Mouse (Mus musculus) hindbrain, embryonic 16.5 days (tissue): ENCODE measurements around the gene Glrx. TPM values are rescaled to one million over a fixed set of nuclear protein-coding genes. Genes with fewer than 3 reads are reported as not detected.
"Not testable (repeated sequence)": the region's sequence is repeated elsewhere in the genome, so short reads cannot be mapped to it uniquely, and the experiment has no call there.

Experiments used
- ATAC-seq: fragments of 200-750 bp; cut with Nextera tagmentation; 2 replicates; pipeline ENCODE4 v1.8.0; 2017; ENCODE audit warnings: moderate TSS enrichment, moderate library complexity
- H3K27ac ChIP-seq: fragments of 300-500 bp; sonication (generic); 2 replicates; pipeline ENCODE4 v1.5.1; 2014; ENCODE audit warnings: low read depth, mild to moderate bottlenecking, control low read depth, low read length, moderate library complexity
- H3K27me3 ChIP-seq: fragments of 300-500 bp; sonication (generic); replicated peaks from 2 replicates; pipeline ENCODE4 v1.6.1; 2014; ENCODE audit warnings: low read length; ENCODE audit not compliant: control insufficient read depth, insufficient read depth
- H3K36me3 ChIP-seq: fragments of 300-500 bp; sonication (generic); 2 replicates; pipeline ENCODE4 v1.6.1; 2014; ENCODE audit warnings: mild to moderate bottlenecking, low read length, moderate library complexity, mixed read lengths; ENCODE audit not compliant: control insufficient read depth, insufficient read depth
- H3K4me1 ChIP-seq: fragments of 300-500 bp; sonication (generic); 2 replicates; pipeline ENCODE4 v1.6.1; 2014; ENCODE audit warnings: low read depth, low read length; ENCODE audit not compliant: control insufficient read depth, insufficient read depth
- H3K4me2 ChIP-seq: fragments of 300-500 bp; sonication (generic); 2 replicates; pipeline ENCODE4 v1.6.1; 2014; ENCODE audit warnings: mild to moderate bottlenecking, low read length, control low read depth, moderate library complexity
- H3K4me3 ChIP-seq: fragments of 300-500 bp; sonication (generic); 2 replicates; pipeline ENCODE4 v1.5.1; 2014; ENCODE audit warnings: mild to moderate bottlenecking, low read length, control low read depth, moderate library complexity
- H3K9ac ChIP-seq: fragments of 300-500 bp; sonication (generic); 2 replicates; pipeline ENCODE4 v1.6.1; 2014; ENCODE audit warnings: low read depth, mild to moderate bottlenecking, control low read depth, low read length, moderate library complexity
- H3K9me3 ChIP-seq: fragments of 300-500 bp; sonication (generic); 2 replicates; pipeline ENCODE4 v1.6.1; 2014; ENCODE audit warnings: mild to moderate bottlenecking, low read length, moderate library complexity; ENCODE audit not compliant: control insufficient read depth
- WGBS: fragments of 180-500 bp; shearing (Covaris S2); extraction: QIAGEN DNeasy Blood & Tissue Kit; methylation state at CpG from one replicate; pipeline ENCODE4 v1.1.7; 2014; 5-methylcytosine and 5-hydroxymethylcytosine counted together
- polyA plus RNA-seq: library from polyadenylated mRNA; unstranded; fragments of >200 nt; fragmentation: Nextera tagmentation; extraction: Ambion mirVana; gene quantifications from 2 replicates; pipeline ENCODE4 v1.2.1, GENCODE M21; 2015

The Glrx gene
- polyA plus RNA-seq, 1 experiment from 2014 or later, result 91.4 TPM

DNA sequence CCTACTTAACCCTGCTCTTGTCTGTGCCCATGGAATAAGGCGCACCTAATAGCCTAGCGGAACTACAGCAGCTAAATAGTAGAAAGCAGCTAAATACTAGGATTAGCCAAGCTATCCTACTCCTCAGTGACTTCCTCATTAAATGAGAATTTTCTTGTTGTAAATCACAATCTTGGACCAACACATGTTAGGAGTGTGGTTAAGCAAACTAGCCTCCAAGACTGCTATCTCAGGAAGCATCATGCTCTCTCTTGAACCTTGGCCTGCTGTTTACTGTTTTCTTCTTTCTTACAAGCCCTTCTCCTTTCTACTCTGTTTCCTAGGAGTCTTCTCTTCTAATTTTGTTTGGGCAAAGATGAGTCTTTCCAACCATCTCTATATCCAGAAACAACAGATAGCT, 22.5 kb upstream of the Glrx start:
- Histone ChIP-seq H3K9me3 (no peaks in the 10 kb centered on the region), H3K4me3 (no peak overlapping the region), H3K4me2 (no peak overlapping the region), H3K27me3 (no peaks in the 10 kb centered on the region), H3K9ac (no peak overlapping the region), H3K27ac (no peak overlapping the region), H3K4me1 (no peaks in the 10 kb centered on the region), H3K36me3 (no peaks in the 10 kb centered on the region)
- ATAC-seq, result no peak
- 96% methylated on average over 2 of the region's 2 CpGs for WGBS

DNA sequence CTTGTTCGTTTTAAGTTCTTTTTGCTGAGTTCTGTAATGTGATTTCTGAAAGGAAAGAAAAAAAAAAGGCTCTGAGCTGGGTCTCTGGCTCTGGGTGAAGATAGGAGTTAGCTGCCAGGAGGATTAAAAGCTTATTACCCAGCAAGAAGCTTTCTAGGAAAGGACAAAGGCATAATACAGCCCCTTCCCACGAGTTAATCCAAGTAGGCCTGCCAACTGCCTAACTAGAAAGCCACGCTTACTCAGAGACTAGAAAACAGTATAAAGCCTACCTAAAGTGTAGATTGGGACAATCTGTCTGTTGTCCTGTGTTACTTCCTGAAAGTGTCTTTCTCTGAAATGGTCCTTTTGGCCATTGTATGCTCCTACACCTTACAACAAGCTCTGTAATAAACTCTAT, 21.2 kb upstream of the Glrx start:
- H3K4me2 ChIP-seq, result no peak overlapping the region
- no peaks in the 10 kb centered on the region for H3K9me3 ChIP-seq
- no peaks in the 10 kb centered on the region for H3K27me3 ChIP-seq
- H3K9ac ChIP-seq, result no peak overlapping the region
- H3K4me1 ChIP-seq, result no peaks in the 10 kb centered on the region
- WGBS, result 50% methylated on average over 3 of the region's 3 CpGs
- no peak for ATAC-seq
- H3K36me3 ChIP-seq, result no peaks in the 10 kb centered on the region
- H3K27ac ChIP-seq, result no peak overlapping the region
- no peak overlapping the region for H3K4me3 ChIP-seq

DNA sequence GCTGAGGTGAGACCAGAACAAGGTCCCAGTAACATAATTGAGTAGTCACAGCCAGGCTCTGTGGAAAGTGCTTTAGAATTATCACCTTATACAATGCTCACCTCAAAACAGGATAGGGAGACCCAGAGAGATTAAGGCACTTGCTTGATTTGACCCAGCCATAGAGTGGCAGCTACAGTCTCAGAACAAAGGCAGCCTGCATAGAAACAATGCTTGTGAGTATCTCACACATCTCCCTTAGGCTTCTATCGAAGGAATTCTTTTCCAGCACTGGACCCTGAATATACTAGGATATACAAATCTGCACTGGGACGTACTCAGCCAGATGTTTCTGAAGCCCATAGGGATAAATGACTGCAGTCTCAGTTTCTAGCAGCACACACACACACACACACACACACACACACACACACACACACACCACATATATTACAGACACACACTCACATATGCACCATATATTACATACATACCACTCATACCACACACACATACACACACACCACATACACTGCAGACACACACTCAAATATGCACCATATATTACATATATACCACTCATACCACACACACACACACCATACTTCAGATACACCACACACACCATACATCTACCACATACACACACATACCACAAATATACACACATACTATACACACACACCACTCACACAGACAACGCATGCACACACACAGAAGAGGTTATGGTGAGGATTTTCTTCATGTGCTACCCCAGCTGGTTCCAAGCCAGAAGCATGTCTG, 20.5 kb upstream of the Glrx start:
- 78% methylated on average over 3 of the region's 3 CpGs for WGBS
- ATAC-seq, result no peak
- no peak overlapping the region for H3K27ac ChIP-seq

DNA sequence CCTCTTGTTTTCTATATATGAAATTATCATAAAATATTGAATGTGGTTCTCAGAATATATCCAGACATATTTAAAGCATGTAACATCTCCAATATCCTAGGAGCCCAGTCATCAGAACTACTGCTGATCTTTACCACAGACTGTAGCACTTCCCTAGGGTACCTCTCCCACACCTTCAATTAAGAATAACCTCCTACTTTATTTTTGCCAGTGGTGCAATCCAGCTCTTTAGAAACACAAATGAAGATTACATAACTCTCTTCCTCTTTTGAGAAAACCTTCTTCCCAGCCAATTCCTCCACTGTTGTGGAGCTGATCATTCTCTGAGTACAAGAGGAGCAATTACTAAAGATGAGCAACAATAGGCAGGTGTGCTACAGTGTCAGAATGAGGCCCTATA, 19.8 kb upstream of the Glrx start:
- H3K9ac ChIP-seq, result no peak overlapping the region
- no peaks in the 10 kb centered on the region for H3K4me1 ChIP-seq
- no peak overlapping the region for H3K4me2 ChIP-seq
- no peaks in the 10 kb centered on the region for H3K27me3 ChIP-seq
- ATAC-seq, result no peak
- H3K27ac ChIP-seq, result no peak overlapping the region
- no peaks in the 10 kb centered on the region for H3K36me3 ChIP-seq
- H3K9me3 ChIP-seq, result no peaks in the 10 kb centered on the region
- no peak overlapping the region for H3K4me3 ChIP-seq

More for the DNA sequence above, 20.5 kb upstream of the Glrx start:
- H3K27me3 ChIP-seq, result no peaks in the 10 kb centered on the region
- H3K9me3 ChIP-seq, result no peaks in the 10 kb centered on the region
- no peak overlapping the region for H3K4me3 ChIP-seq
- no peaks in the 10 kb centered on the region for H3K4me1 ChIP-seq
- no peaks in the 10 kb centered on the region for H3K36me3 ChIP-seq
- no peak overlapping the region for H3K4me2 ChIP-seq
- no peak overlapping the region for H3K9ac ChIP-seq

DNA sequence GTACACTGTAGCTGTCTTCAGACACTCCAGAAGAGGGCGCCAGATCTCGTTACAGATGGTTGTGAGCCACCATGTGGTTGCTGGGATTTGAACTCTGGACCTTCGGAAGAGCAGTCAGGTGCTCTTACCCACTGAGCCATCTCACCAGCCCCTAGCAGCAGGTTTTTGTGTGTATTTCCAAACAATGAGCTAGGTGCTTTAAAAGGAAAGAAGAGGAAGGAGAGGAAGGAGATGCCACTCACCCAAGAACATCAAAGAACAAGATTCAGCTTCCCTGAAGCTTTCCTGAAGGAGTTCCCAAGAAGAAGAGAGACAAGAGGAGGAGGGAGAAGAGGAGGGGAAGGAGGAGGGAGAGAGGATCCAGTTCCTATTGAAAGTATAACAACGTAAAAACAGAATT, 17.3 kb upstream of the Glrx start:
- 79% methylated on average over 3 of the region's 4 CpGs for WGBS
- H3K27ac ChIP-seq, H3K4me2 ChIP-seq, H3K36me3 ChIP-seq, H3K9me3 ChIP-seq, H3K4me1 ChIP-seq, H3K27me3 ChIP-seq, H3K4me3 ChIP-seq, ATAC-seq, H3K9ac ChIP-seq: not testable (repeated sequence)

DNA sequence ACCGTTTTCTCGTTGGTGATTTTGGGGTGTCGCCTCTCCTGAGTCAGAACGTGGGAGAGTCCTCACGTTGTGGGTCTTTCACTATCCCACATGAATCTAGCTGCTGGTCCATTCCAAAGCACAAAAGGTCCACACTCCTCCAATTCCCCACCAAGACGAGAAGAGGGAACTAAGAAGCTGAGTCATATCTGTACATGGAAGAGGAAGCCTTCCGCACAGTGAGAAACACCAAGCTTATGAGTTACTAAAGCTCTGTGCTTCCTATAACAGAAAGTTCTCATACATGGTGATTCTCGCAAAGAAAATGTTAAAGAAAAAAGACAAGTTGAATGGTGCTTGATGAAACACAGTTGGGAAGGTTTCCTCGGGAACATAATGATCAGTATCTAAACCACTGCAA, 16.5 kb upstream of the Glrx start:
- WGBS, result 90% methylated on average over 9 of the region's 9 CpGs
- no peaks in the 10 kb centered on the region for H3K9me3 ChIP-seq
- no peaks in the 10 kb centered on the region for H3K27me3 ChIP-seq
- no peaks in the 10 kb centered on the region for H3K36me3 ChIP-seq
- no peaks in the 10 kb centered on the region for H3K4me1 ChIP-seq
- H3K9ac ChIP-seq, result no peak overlapping the region
- no peak overlapping the region for H3K4me3 ChIP-seq
- no peak for ATAC-seq
- no peak overlapping the region for H3K4me2 ChIP-seq
- no peak overlapping the region for H3K27ac ChIP-seq

DNA sequence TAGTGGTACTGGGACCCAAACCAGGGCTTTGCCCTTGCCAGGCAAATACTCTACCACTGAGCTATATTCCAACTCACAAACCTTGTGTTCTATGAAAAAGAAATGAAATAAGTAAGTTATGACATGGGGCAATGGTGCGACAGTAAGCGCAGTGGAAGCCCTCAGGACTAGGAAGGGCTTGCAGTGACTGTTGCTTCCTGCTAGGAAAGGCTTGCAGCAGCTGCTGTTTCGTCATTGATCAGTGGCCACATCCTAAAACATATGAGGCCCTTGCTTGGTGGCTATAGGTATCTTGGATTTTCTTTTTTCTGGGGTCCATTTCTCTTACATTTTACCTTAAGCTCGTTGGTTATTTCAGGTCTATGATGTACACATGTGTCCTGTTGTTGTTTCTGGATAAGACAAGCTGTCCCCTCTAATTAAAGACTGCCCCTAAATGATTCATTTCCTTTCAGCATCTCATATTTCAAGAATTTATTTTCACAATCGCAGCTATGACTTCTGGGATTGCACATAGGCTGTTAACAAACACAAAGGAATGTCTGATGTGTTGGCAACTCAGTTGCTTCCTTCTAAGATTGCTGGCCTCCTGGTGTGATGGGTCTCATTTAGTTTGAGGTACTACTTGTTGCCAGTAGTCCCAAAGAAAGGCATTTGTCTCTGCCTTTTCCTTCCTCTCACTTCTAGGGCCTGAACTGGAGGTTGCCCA, 14.9 kb upstream of the Glrx start:
- Histone ChIP-seq H3K4me3 (no peak overlapping the region), H3K4me1 (no peaks in the 10 kb centered on the region), H3K27ac (no peak overlapping the region), H3K9ac (no peak overlapping the region), H3K27me3 (no peaks in the 10 kb centered on the region), H3K4me2 (no peak overlapping the region), H3K36me3 (no peaks in the 10 kb centered on the region), H3K9me3 (no peaks in the 10 kb centered on the region)
- WGBS, result 81% methylated on average over 5 of the region's 5 CpGs
- ATAC-seq, result no peak

DNA sequence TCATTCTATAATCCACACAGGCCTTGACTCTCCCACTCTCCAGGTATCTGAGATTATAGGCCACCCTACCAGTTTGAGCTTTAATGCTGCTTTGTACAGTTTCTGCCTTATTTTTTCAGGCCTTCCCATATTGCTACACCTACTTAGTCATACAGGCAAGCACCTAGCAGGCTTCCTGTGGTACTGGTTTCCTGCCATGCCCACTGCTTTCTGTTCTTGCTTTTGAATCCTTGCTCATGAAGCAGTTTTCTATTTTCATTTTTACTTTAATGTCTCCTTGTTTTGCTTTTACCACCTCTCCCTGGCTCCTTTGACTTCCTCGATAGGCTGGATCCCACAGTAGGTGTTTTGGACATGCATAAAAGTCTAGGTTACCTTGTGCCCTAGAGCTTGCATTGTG, 14.3 kb upstream of the Glrx start:
- Histone ChIP-seq H3K9ac (no peak overlapping the region), H3K4me2 (no peak overlapping the region), H3K4me3 (no peak overlapping the region), H3K36me3 (no peaks in the 10 kb centered on the region), H3K27me3 (no peaks in the 10 kb centered on the region), H3K27ac (no peak overlapping the region), H3K4me1 (no peaks in the 10 kb centered on the region), H3K9me3 (no peaks in the 10 kb centered on the region)
- WGBS, result 91% methylated on average over 1 of the region's 1 CpGs
- ATAC-seq, result no peak

DNA sequence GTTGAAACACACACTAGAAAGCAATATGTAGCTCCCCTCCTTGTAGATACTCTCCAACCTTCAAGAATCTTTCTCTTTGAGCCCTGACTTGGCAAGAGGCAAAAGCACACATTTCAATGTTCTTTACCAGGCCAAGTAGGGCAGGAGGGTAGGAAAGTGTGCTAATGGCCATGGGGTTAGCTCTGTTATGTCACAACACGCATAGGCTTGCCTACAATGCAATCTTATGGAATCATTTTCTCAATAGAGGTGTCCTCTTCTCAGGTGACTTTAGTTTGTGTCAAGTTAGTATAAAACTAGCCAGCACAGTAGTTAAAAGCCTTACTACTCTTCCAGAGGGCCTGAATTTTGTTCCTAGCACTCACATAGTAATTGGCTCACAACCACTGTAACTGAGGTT, 9.0 kb upstream of the Glrx start:
- Histone ChIP-seq H3K4me2 (no peak overlapping the region), H3K27me3 (no peaks in the 10 kb centered on the region), H3K9ac (no peak overlapping the region), H3K4me3 (no peak overlapping the region), H3K27ac (no peak overlapping the region), H3K4me1 (no peaks in the 10 kb centered on the region), H3K36me3 (no peaks in the 10 kb centered on the region), H3K9me3 (no peaks in the 10 kb centered on the region)
- no peak for ATAC-seq
- 97% methylated on average over 1 of the region's 1 CpGs for WGBS
